Mouse (Mus musculus): ENCODE measurements around the gene Ncf2.

Gene Ncf2

GRCm38 (mm10) chr1:152796683-152797263 is 3.2 kb upstream of the Ncf2 start:
- no peak for DNase-seq (ENCODE audit: low read depth, low spot score)

GRCm38 (mm10) chr1:152798125-152798524 is 1.9 kb upstream of the Ncf2 start:
- DNase-seq (ENCODE audit: low read depth, low spot score), result peak; percentile 56

GRCm38 (mm10) chr1:152800633-152801176 is 711 bp downstream of the Ncf2 start:
- no peak for DNase-seq (ENCODE audit: low read depth, low spot score)

GRCm38 (mm10) chr1:152804907-152805306 is 4.9 kb downstream of the Ncf2 start:
- no peak for DNase-seq (ENCODE audit: low read depth, low spot score)

- peak; percentile 30 for DNase-seq (ENCODE audit: low read depth, low spot score)
Observed at GRCm38 (mm10) chr1:152807619-152808391, 7.8 kb downstream of the Ncf2 start.

- no peak for DNase-seq (ENCODE audit: low read depth, low spot score)
Observed at GRCm38 (mm10) chr1:152808392-152808680, 8.3 kb downstream of the Ncf2 start.

GRCm38 (mm10) chr1:152809541-152810252 is 9.7 kb downstream of the Ncf2 start:
- no peak for DNase-seq (ENCODE audit: low read depth, low spot score)

GRCm38 (mm10) chr1:152810533-152811439 is 10.8 kb downstream of the Ncf2 start:
- no peak for DNase-seq (ENCODE audit: low read depth, low spot score)

GRCm38 (mm10) chr1:152815265-152815701 is 15.3 kb downstream of the Ncf2 start:
- peak; percentile 40 for DNase-seq (ENCODE audit: low read depth, low spot score)

GRCm38 (mm10) chr1:152817027-152817769 is 17.2 kb downstream of the Ncf2 start:
- no peak for DNase-seq (ENCODE audit: low read depth, low spot score)

GRCm38 (mm10) chr1:152817794-152818193 is 17.8 kb downstream of the Ncf2 start:
- DNase-seq (ENCODE audit: low read depth, low spot score), result peak; percentile 81

- DNase-seq (ENCODE audit: low read depth, low spot score), result no peak
Observed at GRCm38 (mm10) chr1:152819558-152819957, 19.6 kb downstream of the Ncf2 start.

- no peak for DNase-seq (ENCODE audit: low read depth, low spot score)
Observed at GRCm38 (mm10) chr1:152820911-152821695, 21.1 kb downstream of the Ncf2 start.

- DNase-seq (ENCODE audit: low read depth, low spot score), result no peak
Observed at GRCm38 (mm10) chr1:152821746-152822145, 21.8 kb downstream of the Ncf2 start.

GRCm38 (mm10) chr1:152824206-152824605 is 24.2 kb downstream of the Ncf2 start:
- no peak for DNase-seq (ENCODE audit: low read depth, low spot score)

- no peak for DNase-seq (ENCODE audit: low read depth, low spot score)
Observed at GRCm38 (mm10) chr1:152826446-152826845, 26.5 kb downstream of the Ncf2 start.

GRCm38 (mm10) chr1:152828168-152828567 is 28.2 kb downstream of the Ncf2 start:
- no peak for DNase-seq (ENCODE audit: low read depth, low spot score)

- no peak for DNase-seq (ENCODE audit: low read depth, low spot score)
Observed at GRCm38 (mm10) chr1:152828637-152829355, 28.8 kb downstream of the Ncf2 start.

GRCm38 (mm10) chr1:152830054-152830453 is 30.1 kb downstream of the Ncf2 start:
- DNase-seq (ENCODE audit: low read depth, low spot score), result no peak
